Mouse (Mus musculus): ENCODE results near the gene Cdc42se1.
A peak's percentile ranks its signal among the peaks of the same experiment; 100 is the strongest.

Cdc42se1 gene

GRCm38 (mm10) chr3:95218466-95219137 is 9.9 kb upstream of the Cdc42se1 start:
- DNase-seq (ENCODE audit: inconsistent age in 2 of 2, low spot score in 1 of 2): peak in 1 of 2 experiments; percentile 55

- no peak for DNase-seq (ENCODE audit: inconsistent age in 2 of 2, low spot score in 1 of 2)
These were observed 5.5 kb upstream of the Cdc42se1 start for GRCm38 (mm10) chr3:95223041-95223440.

- peak; percentile 57 to 81 for DNase-seq (ENCODE audit: inconsistent age in 2 of 2, low spot score in 1 of 2)
These were observed 4.2 kb upstream of the Cdc42se1 start for GRCm38 (mm10) chr3:95224295-95224694.

GRCm38 (mm10) chr3:95227214-95227613 is 1.3 kb upstream of the Cdc42se1 start:
- DNase-seq (ENCODE audit: inconsistent age in 2 of 2, low spot score in 1 of 2): peak in 1 of 2 experiments; percentile 38

GRCm38 (mm10) chr3:95228894-95229780 is 605 bp downstream of the Cdc42se1 start:
- DNase-seq (ENCODE audit: inconsistent age in 2 of 2, low spot score in 1 of 2): peak; percentile 51 to 84

GRCm38 (mm10) chr3:95229781-95230494 is 1.4 kb downstream of the Cdc42se1 start:
- DNase-seq (ENCODE audit: inconsistent age in 2 of 2, low spot score in 1 of 2): peak; percentile 69 to 86

GRCm38 (mm10) chr3:95230495-95231297 is 2.2 kb downstream of the Cdc42se1 start:
- peak; percentile 45 to 75 for DNase-seq (ENCODE audit: inconsistent age in 2 of 2, low spot score in 1 of 2)

- peak in 1 of 2 experiments; percentile 75 for DNase-seq (ENCODE audit: inconsistent age in 2 of 2, low spot score in 1 of 2)
These were observed 3.0 kb downstream of the Cdc42se1 start, which contains the start of gene Mllt11 for GRCm38 (mm10) chr3:95231298-95232221. TSS of gene Mllt11 (minus strand) at chr3:95232171.

GRCm38 (mm10) chr3:95232771-95233170 is 4.2 kb downstream of the Cdc42se1 start:
- peak; percentile 87 to 91 for DNase-seq (ENCODE audit: inconsistent age in 2 of 2, low spot score in 1 of 2)

GRCm38 (mm10) chr3:95233303-95233980 is 4.9 kb downstream of the Cdc42se1 start:
- peak in 1 of 2 experiments; percentile 60 for DNase-seq (ENCODE audit: inconsistent age in 2 of 2, low spot score in 1 of 2)

GRCm38 (mm10) chr3:95235386-95236301 is 7.1 kb downstream of the Cdc42se1 start:
- peak in 1 of 2 experiments; percentile 32 for DNase-seq (ENCODE audit: inconsistent age in 2 of 2, low spot score in 1 of 2)

- peak in 1 of 2 experiments; percentile 32 for DNase-seq (ENCODE audit: inconsistent age in 2 of 2, low spot score in 1 of 2)
These were observed 9.1 kb downstream of the Cdc42se1 start for GRCm38 (mm10) chr3:95237541-95238099.

GRCm38 (mm10) chr3:95239022-95239421 is 10.5 kb downstream of the Cdc42se1 start:
- peak in 1 of 2 experiments; percentile 28 for DNase-seq (ENCODE audit: inconsistent age in 2 of 2, low spot score in 1 of 2)

- DNase-seq (ENCODE audit: inconsistent age in 2 of 2, low spot score in 1 of 2): no peak
These were observed 11.4 kb downstream of the Cdc42se1 start for GRCm38 (mm10) chr3:95239971-95240370.

- no peak for DNase-seq (ENCODE audit: inconsistent age in 2 of 2, low spot score in 1 of 2)
These were observed 12.4 kb downstream of the Cdc42se1 start for GRCm38 (mm10) chr3:95240900-95241299.

- no peak for DNase-seq (ENCODE audit: inconsistent age in 2 of 2, low spot score in 1 of 2)
These were observed 13.0 kb downstream of the Cdc42se1 start, which contains the start of gene Gm128 for GRCm38 (mm10) chr3:95241498-95241897. TSS of gene Gm128 (minus strand) at chr3:95241598.

GRCm38 (mm10) chr3:95243086-95243485 is 14.6 kb downstream of the Cdc42se1 start:
- no peak for DNase-seq (ENCODE audit: inconsistent age in 2 of 2, low spot score in 1 of 2)

Measured in adrenal gland, adult (tissue).